In genomic region chr6:134079563-134079962, GRCm38 (mm10) we compare ENCODE assay signal across 31 mouse cellular contexts.
"Had no signal": no experiment of that assay in that cellular context is flagged by ENCODE, and none has a peak within 500 bp of the region (broad histone marks: within the 10 kb centered on the region; RNA-seq: fewer than 3 reads in every experiment).

No protein-coding gene starts in this region.

- DNase-seq: heart, postnatal 10 days; heart, postnatal 14 days; heart, postnatal 36 days; heart, postnatal 4 days; kidney, adult 11 months; kidney, adult 18-20 months; kidney, adult 2 months; kidney, adult 8-10 months; kidney, adult 9 months; kidney, postnatal 10 days; kidney, postnatal 14 days; kidney, postnatal 36 days; kidney, postnatal 4 days had no signal

- H3K4me2 ChIP-seq: heart, embryonic 11.5 days; heart, embryonic 12.5 days; heart, embryonic 13.5 days; heart, embryonic 15.5 days; hindbrain, embryonic 12.5 days; hindbrain, embryonic 13.5 days; hindbrain, embryonic 14.5 days; hindbrain, embryonic 15.5 days; intestine, embryonic 15.5 days; kidney, embryonic 15.5 days had no signal

- H3K4me1 ChIP-seq: hindbrain, embryonic 15.5 days; intestine, embryonic 15.5 days; kidney, embryonic 15.5 days had no signal

- H3K9me3 ChIP-seq: heart, embryonic 10.5 days; heart, embryonic 12.5 days; heart, embryonic 13.5 days; heart, embryonic 15.5 days; hindbrain, embryonic 10.5 days; hindbrain, embryonic 12.5 days; hindbrain, embryonic 13.5 days; hindbrain, embryonic 15.5 days; intestine, embryonic 15.5 days; kidney, embryonic 15.5 days had no signal

- H3K27me3 ChIP-seq: heart, embryonic 12.5 days; heart, embryonic 13.5 days; heart, embryonic 15.5 days; hindbrain, embryonic 12.5 days; hindbrain, embryonic 13.5 days; hindbrain, embryonic 15.5 days; intestine, embryonic 15.5 days; kidney, embryonic 15.5 days had no signal

- H3K9ac ChIP-seq: heart, embryonic 12.5 days; heart, embryonic 13.5 days; heart, embryonic 15.5 days; hindbrain, embryonic 12.5 days; hindbrain, embryonic 13.5 days; hindbrain, embryonic 14.5 days; hindbrain, embryonic 15.5 days; intestine, embryonic 15.5 days; kidney, embryonic 15.5 days had no signal

- H3K27ac ChIP-seq: heart, embryonic 10.5 days; heart, embryonic 13.5 days; heart, embryonic 15.5 days; hindbrain, embryonic 10.5 days; hindbrain, embryonic 12.5 days; hindbrain, embryonic 13.5 days; hindbrain, embryonic 14.5 days; hindbrain, embryonic 15.5 days; hindbrain, postnatal 0 days; intestine, embryonic 15.5 days; kidney, embryonic 15.5 days; kidney, postnatal 0 days; layer of hippocampus, adult 2 months had no signal

- ATAC-seq: inflammation-experienced regulatory T-cells, adult 6 months; intestine, embryonic 15.5 days; intestine, embryonic 16.5 days; intestine, postnatal 0 days had no signal

- H3K4me3 ChIP-seq: heart, embryonic 10.5 days; heart, embryonic 12.5 days; heart, embryonic 13.5 days; heart, embryonic 15.5 days; hindbrain, embryonic 10.5 days; hindbrain, embryonic 12.5 days; hindbrain, embryonic 13.5 days; hindbrain, embryonic 15.5 days; intestine, embryonic 15.5 days; kidney, embryonic 15.5 days; layer of hippocampus, adult 2 months had no signal

- H3K36me3 ChIP-seq: heart, embryonic 15.5 days; hindbrain, embryonic 12.5 days; hindbrain, embryonic 13.5 days; hindbrain, embryonic 15.5 days; intestine, embryonic 15.5 days had no signal
